Mouse (Mus musculus) liver, postnatal 0 days (tissue): ENCODE measurements at regions not wholly inside any gene's neighbourhood (a gene's known extent, or its start where the extent isn't known, plus 50 kb on each side); places are given as distances from the start of the nearest gene placed in this dataset.

Experiments
- CTCF ChIP-seq: sonication (generic); IDR thresholded peaks from 2 replicates; pipeline ENCODE4 v1.5.1; 2016; ENCODE audit warnings: antibody characterized with exemption, low read depth
- EP300 ChIP-seq: IDR thresholded peaks from 2 replicates; pipeline ENCODE4 v1.6.1; 2016; ENCODE audit warnings: antibody characterized with exemption, low read depth, mild to moderate bottlenecking

GRCm38 (mm10) chr2:21980177-21980576 lies 247.1 kb upstream of the Myo3a start:
- no peak for TF ChIP-seq CTCF
- TF ChIP-seq EP300 = no peak
